Mouse (Mus musculus): ENCODE measurements around the gene Arl5b. TPM values are rescaled to one million over a fixed set of nuclear protein-coding genes. Genes with fewer than 3 reads are reported as not detected.

Gene Arl5b
- polyA plus RNA-seq, 1 experiment from 2014 or later = 26.8 TPM

- Histone ChIP-seq H3K4me1 (ENCODE audit: insufficient read depth, low read length) (no peaks in the 10 kb centered on the region), H3K9ac (replicated peaks; ENCODE audit: low read length) (no peak overlapping the region), H3K27me3 (ENCODE audit: insufficient read depth, low read length) (no peaks in the 10 kb centered on the region), H3K36me3 (ENCODE audit: insufficient read depth, low read length) (no peaks in the 10 kb centered on the region), H3K4me2 (replicated peaks; ENCODE audit: low read depth, low read length) (no peak overlapping the region), H3K27ac (ENCODE audit: low read length) (no peak overlapping the region), H3K9me3 (ENCODE audit: low read length) (no peaks in the 10 kb centered on the region), H3K4me3 (ENCODE audit: low read length) (no peak overlapping the region)
- ATAC-seq (ENCODE audit: low FRiP score, low TSS enrichment) = no peak
- 40% methylated on average over 1 of the region's 1 CpGs for WGBS
These were observed 55.2 kb downstream of the Arl5b start for GRCm38 (mm10) chr2:15104386-15104785.

- ATAC-seq (ENCODE audit: low FRiP score, low TSS enrichment) = no peak
- 53% methylated on average over 2 of the region's 2 CpGs for WGBS
These were observed 62.1 kb downstream of the Arl5b start for GRCm38 (mm10) chr2:15111290-15111689.

GRCm38 (mm10) chr2:15111808-15112440 lies 62.7 kb downstream of the Arl5b start:
- H3K9me3 ChIP-seq (ENCODE audit: low read length) = no peaks in the 10 kb centered on the region
- H3K4me2 ChIP-seq (replicated peaks; ENCODE audit: low read depth, low read length) = no peak overlapping the region
- H3K4me1 ChIP-seq (ENCODE audit: insufficient read depth, low read length) = no peaks in the 10 kb centered on the region
- H3K36me3 ChIP-seq (ENCODE audit: insufficient read depth, low read length) = no peaks in the 10 kb centered on the region
- no peak for ATAC-seq (ENCODE audit: low FRiP score, low TSS enrichment)
- H3K27me3 ChIP-seq (ENCODE audit: insufficient read depth, low read length) = no peaks in the 10 kb centered on the region
- no peak overlapping the region for H3K27ac ChIP-seq (ENCODE audit: low read length)
- 31% methylated on average over 1 of the region's 1 CpGs for WGBS
- no peak overlapping the region for H3K4me3 ChIP-seq (ENCODE audit: low read length)
- no peak overlapping the region for H3K9ac ChIP-seq (replicated peaks; ENCODE audit: low read length)

More at GRCm38 (mm10) chr2:15111290-15111689, 62.1 kb downstream of the Arl5b start:
- Histone ChIP-seq H3K4me1 (ENCODE audit: insufficient read depth, low read length) (no peaks in the 10 kb centered on the region), H3K9ac (replicated peaks; ENCODE audit: low read length) (no peak overlapping the region), H3K36me3 (ENCODE audit: insufficient read depth, low read length) (no peaks in the 10 kb centered on the region), H3K4me3 (ENCODE audit: low read length) (no peak overlapping the region), H3K27ac (ENCODE audit: low read length) (no peak overlapping the region), H3K27me3 (ENCODE audit: insufficient read depth, low read length) (no peaks in the 10 kb centered on the region), H3K9me3 (ENCODE audit: low read length) (no peaks in the 10 kb centered on the region), H3K4me2 (replicated peaks; ENCODE audit: low read depth, low read length) (no peak overlapping the region)

GRCm38 (mm10) chr2:15112741-15113140 lies 63.5 kb downstream of the Arl5b start:
- 87% methylated on average over 6 of the region's 6 CpGs for WGBS

GRCm38 (mm10) chr2:15121217-15121680 lies 72.1 kb downstream of the Arl5b start:
- no peaks in the 10 kb centered on the region for H3K9me3 ChIP-seq (ENCODE audit: low read length)
- WGBS = 88% methylated on average over 1 of the region's 1 CpGs
- H3K4me3 ChIP-seq (ENCODE audit: low read length) = no peak overlapping the region
- H3K27me3 ChIP-seq (ENCODE audit: insufficient read depth, low read length) = no peaks in the 10 kb centered on the region
- H3K4me1 ChIP-seq (ENCODE audit: insufficient read depth, low read length) = no peaks in the 10 kb centered on the region
- no peak overlapping the region for H3K27ac ChIP-seq (ENCODE audit: low read length)
- H3K36me3 ChIP-seq (ENCODE audit: insufficient read depth, low read length) = no peaks in the 10 kb centered on the region
- no peak overlapping the region for H3K9ac ChIP-seq (replicated peaks; ENCODE audit: low read length)
- no peak overlapping the region for H3K4me2 ChIP-seq (replicated peaks; ENCODE audit: low read depth, low read length)
- ATAC-seq (ENCODE audit: low FRiP score, low TSS enrichment) = no peak

More at GRCm38 (mm10) chr2:15112741-15113140, 63.5 kb downstream of the Arl5b start:
- H3K9ac ChIP-seq (replicated peaks; ENCODE audit: low read length) = no peak overlapping the region
- no peak overlapping the region for H3K27ac ChIP-seq (ENCODE audit: low read length)
- no peak for ATAC-seq (ENCODE audit: low FRiP score, low TSS enrichment)
- no peak overlapping the region for H3K4me2 ChIP-seq (replicated peaks; ENCODE audit: low read depth, low read length)
- no peaks in the 10 kb centered on the region for H3K4me1 ChIP-seq (ENCODE audit: insufficient read depth, low read length)
- H3K27me3 ChIP-seq (ENCODE audit: insufficient read depth, low read length) = no peaks in the 10 kb centered on the region
- H3K36me3 ChIP-seq (ENCODE audit: insufficient read depth, low read length) = no peaks in the 10 kb centered on the region
- no peaks in the 10 kb centered on the region for H3K9me3 ChIP-seq (ENCODE audit: low read length)
- H3K4me3 ChIP-seq (ENCODE audit: low read length) = no peak overlapping the region

Other genes starting within 250 kb of the Arl5b start
- 9.9 and 13.0 TPM in 2 replicates for gene Nsun6, start 5.7 kb downstream of the Arl5b start, polyA plus RNA-seq (2015; fragmentation: Nextera tagmentation; extraction: Ambion mirVana)

Measured in kidney, embryonic 16.5 days (tissue).